Mouse (Mus musculus) embryo, embryonic 10 days (tissue): ENCODE data around the gene Clec2d.

Experiments
- DNase-seq: peaks from one replicate; pipeline ENCODE4 v3.0.0-alpha.2; 2015; ENCODE audit warnings: low spot score

Clec2d gene

DNA sequence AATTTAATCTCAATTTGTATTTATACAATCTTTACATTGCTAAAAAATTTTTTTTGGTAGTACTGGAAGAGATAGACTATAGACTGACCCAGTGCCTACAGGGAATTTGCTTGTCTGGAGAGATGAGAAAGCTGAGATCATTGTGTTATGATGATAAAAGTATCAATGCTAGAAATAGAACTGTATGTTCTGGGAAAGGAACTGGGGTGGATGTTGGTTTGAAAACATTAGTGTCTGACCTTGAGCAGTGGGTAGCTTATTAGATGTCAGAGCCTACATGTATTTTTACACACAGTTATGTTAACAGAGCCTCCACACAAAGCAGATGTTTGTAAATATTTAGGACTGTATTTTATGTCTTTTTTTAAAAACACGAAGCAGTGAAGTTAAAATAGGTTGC is 43.7 kb downstream of the Clec2d start:
- DNase-seq: no peak

DNA sequence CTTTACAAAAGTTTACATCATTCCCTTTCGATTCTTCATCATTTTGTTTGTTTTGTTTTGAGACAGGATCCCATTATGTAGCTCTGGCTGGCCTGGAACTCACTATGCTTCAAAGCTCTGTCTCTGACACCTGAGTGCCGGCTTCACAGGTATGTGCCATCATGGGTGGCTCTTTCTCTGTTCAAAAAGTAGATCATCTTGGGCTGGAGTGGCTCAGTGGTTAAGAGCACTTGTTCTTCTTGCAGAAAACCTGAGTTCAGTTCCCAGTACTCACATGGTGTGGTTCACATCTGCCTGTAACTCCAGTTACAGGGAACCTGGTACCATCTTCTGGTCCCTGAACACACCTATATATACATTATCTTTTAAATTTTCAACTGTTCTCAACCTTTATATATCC is 44.7 kb downstream of the Clec2d start:
- no peak for DNase-seq

DNA sequence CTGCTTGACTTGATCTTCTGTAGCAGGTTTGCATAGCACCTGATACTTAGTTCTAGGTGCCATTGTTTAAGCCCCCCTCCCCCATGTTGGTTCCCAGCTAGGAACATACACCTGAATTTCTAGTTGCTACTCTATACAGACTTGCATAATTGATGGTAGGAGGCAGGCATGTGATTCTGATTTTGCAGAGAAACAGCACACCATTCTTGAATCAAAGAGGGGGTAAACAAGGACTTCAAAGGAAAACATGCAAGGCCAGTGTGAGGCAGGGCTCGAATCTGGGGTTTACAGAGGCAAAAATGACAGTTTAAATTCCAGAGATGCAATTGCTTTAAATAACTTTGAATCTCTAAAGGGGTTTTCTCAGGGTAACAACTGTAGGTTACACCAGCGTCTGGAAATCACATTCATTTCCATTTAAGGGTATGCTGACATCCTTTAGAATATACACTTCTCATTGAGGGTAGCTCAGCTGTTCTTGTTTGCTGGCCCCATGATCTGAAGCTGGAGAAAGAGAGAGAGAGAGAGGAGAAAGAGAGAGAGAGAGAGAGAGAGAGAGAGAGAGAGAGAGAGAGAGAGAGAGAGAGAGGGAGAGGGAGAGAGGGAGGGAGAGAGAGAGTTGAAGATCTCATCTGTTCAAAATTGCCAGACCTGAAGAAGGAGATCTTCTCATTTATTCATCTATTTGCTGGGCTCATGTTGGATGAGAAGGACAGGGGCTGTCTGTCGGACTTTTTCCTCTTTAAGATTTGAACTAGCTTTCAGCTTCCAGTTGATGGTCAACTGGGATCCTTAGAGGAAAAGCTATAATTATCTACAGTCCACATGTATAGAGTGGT is 48.7 kb downstream of the Clec2d start:
- DNase-seq: no peak

DNA sequence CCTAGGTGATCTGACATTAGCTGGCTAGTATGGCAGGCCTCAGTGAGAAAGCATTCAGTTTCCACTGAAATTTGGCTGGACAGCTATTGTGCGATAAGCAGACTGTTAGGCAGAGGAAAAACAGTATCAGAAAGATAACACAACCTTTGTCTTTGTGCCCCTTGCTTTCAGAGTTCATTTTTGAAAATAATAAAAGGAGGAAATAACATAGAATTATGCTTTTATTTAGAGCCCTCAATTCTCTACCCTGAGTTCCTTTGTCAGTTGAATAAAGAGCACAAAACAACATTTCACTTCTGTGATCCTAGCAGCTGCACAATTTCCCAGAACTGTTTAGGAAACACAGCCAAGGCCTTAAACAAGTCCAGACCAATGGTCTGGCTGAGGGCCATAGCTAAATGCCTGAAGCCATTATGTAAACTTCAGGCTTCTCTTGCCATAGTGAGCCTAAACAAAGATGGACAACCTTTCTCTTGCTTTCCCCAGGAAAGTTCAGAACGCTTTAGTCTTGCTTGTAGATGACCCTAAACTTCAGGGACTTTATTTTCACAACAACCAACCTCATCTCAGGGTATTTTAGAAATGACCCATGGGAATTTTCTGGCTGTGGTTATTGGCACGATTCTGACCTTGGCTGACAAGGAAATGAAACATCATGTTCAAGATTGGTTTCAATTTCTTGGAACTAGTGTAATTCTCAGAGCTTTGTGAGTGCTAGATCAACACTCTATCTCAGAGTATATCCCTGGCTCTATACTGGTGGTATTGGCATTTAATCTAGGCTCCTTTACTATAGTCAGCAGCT is 49.6 kb downstream of the Clec2d start:
- no peak for DNase-seq

DNA sequence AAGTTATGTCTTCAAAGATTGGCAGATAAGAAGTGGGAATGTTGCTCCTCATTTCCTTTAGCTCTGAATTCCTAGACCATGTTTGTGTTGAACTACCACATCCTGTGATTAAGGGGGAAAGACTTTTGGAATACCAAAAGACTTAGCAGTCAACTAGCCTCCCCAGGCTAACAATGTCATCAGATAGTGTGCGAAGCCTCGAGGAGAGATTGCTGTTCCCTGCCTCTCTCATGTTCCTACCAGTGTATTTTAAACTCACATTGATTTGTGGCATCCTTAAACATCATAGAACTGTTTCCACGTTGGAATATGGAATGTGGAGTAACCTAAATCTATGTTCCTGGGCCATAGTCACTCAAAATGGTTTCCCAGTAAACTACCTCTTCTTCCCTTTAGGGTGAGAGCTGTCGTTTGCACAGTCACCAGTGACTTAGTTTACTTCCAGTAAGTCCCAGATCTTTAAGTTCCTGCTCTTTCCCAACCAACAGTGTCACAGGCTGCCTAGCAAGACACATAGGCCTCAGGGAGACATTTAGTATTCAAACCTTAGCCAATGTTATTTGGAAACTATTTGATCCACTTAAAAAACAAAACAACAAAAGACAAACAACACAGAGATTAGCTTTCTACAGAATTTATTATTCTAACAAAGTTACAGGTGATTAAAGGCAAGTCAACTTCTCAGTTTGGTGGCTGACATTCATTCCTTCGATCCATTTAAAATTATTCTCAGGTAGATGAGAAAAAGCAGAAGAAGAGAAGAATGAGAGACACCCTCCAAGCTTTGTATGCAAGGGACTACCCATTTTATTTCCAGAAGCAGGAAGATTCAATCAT is 51.8 kb downstream of the Clec2d start:
- no peak for DNase-seq

DNA sequence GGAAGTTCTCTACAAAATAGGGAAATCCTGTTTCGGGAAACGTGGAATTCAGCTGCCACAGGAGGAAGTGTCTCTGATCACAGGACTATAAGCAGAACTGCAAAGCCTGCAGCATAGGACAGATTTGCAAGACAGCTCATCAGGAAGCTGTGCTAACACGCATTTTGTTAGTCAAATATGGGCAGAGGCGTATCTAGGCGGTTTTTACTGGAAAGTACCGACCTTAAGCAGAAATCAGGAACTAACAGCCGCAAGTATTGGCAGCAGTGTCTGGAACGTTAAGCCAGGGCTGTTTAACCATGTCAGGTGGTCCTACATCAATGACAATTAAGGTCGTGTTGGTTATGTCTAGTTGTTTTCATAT is 52.4 kb downstream of the Clec2d start:
- no peak for DNase-seq

DNA sequence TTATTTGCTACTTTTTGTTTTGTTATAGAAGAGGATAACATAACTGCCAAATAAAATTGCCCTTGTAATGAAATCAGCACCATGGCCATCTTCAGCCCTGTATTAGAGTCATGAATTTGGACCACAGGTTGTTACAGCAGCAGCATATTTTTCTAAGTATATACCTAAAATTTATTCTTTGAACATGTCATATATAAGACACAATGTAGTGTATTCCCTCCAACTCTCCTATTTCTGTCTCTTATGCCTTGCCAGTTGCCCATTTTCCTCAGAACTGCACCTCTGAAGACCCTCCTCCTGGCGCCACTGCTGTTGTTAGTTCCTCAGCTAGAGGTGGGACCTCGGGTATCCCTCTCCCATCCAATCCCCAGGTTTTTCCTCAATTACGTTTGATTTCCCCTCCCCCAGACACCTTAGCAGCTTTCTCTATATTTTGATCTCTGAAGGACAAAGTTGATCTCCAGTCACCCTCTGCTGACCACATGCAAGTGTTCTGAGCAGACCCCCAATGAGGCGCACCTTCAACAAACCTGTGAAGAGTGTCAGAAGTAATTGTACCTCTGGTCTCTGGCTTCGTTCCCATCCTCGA is 53.0 kb downstream of the Clec2d start:
- no peak for DNase-seq

DNA sequence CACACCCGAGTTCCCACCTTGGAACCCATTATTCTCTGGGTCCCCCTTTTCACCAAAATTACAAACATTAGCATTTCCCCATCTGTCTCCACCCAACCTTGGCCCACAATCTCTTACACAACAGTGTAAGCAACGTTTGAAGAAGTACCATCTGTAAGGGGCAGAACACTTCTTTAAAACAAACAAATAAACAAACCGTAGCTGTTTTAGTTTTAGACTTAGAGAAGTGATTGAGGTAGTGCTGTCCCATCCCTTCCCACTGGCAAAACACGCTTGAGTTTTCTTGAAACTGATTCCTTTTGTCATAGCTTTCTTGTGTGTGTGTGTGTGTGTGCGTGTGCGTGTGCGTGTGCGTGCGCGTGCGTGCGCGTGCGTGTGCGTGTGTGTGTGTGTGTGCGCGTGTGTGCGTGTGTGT is 53.5 kb downstream of the Clec2d start:
- DNase-seq: no peak

DNA sequence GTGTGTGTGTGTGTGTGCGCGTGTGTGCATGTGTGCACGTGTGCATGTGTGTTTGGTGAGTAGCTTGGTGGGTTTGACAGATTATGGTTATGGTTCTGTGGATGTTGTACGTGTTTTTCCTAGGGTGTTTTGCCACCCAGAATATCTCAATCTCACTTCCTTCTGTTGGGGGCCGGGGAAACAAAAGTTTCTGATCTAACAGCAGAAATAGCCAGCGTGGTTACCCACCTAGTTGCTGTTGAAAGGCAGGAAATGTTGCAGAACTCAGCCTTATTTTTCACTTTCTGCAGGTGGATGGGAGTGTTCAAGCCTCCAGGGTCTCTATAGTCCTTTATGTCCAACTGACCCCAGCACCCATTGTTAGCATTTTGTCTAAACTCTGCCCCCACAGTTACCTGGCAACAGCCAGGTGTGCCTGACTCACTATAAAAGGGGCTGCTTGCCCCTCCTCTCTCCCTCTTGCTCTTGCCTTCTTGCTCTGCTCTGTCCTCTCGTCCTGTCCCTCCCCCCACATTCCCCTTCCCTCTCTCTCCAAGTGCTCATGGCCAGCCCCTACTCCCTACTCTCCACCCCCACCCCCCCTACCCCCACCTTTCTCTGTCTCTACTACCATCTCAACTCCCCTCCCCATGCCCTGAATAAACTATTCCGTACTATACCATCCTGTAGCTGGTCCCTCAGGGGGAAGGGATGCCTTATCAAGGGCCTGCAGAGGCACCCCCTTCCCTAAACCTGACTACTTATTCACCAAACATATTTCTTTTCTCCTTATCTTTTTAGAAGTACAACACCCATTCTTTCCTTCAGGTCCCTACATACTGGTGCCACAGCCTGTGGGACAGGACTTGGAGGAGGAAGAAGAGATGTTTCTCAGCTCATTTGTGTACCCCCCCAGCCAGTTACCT is 54.3 kb downstream of the Clec2d start:
- no peak for DNase-seq

DNA sequence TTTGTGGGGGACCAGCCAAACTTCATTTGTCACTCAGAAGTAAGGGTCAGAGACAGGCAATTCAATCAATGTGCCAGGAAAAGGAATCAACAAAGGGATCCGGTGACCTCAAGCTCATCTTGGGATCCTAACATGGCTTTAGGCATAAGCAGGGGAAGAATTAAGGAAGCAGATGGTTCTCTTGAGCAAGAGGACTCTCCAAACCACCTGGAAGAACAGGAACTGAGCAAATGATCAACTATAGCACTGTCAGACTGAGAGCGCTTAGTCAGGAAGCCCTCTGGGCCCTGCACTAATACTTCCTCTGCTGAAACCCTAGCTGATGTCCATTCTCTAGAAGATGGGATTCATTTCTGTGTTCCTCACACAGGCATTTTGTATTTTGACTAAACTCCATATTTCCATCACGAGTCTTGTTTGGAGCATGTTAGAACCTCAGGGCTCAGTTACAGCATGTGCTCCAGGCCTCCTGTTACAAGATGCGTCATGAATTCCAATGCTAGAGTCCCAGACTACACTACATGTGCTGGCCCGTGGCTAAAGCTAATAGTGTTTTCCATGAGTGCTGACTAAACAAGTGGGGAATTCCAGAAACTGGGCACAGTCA is 55.5 kb downstream of the Clec2d start:
- no peak for DNase-seq
